Mouse (Mus musculus) G1E (cell line): ENCODE measurements around the gene Mcoln3.

ENCODE experiments used
- CTCF ChIP-seq: IDR thresholded peaks from 2 replicates; pipeline ENCODE4 v1.5.1; 2012; ENCODE audit warnings: low read depth, low read length, inconsistent platforms, mixed read lengths
- POLR2AphosphoS5 ChIP-seq: IDR thresholded peaks from 2 replicates; pipeline ENCODE4 v1.6.1; 2012; ENCODE audit warnings: low read depth, low read length, inconsistent platforms; ENCODE audit not compliant: insufficient replicate concordance
- TAL1 ChIP-seq: conservative IDR thresholded peaks from 2 replicates; pipeline ENCODE4 v1.6.1; 2012; ENCODE audit warnings: low read depth, low read length, inconsistent platforms, mixed read lengths

DNA sequence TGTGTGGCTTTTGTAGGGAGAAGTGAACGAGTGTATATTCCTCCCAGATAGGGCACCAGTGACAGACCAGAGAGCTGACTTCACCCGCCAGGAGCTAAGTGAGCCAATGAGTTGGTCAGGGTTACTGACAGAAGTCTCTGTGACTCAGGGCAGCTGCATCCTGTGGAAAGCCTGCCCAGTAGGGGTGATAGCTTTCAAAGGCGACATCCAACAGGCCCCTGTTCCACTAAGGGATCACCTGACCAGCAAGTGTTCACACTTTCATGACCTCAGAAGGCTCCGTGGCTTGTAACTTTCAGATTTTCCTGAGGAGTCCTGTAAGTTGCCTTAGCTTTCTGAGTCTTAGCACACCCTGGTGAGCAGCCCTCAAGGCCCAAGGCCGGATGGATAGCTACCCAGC is 55.8 kb downstream of the Mcoln3 start:
- no peak for TF ChIP-seq TAL1
- TF ChIP-seq CTCF: no peak
- TF ChIP-seq POLR2AphosphoS5: no peak
